Mouse (Mus musculus) forebrain, embryonic 14.5 days (tissue): Measurements from ENCODE around the gene Trpm5. TPM values are rescaled to one million over a fixed set of nuclear protein-coding genes. Genes with fewer than 3 reads are reported as not detected.
A peak's percentile ranks its signal among the peaks of the same experiment; 100 is the strongest.

Source experiments
- ATAC-seq: fragments of 200-750 bp; cut with Nextera tagmentation; 2 replicates; pipeline ENCODE4 v1.8.0; 2017; ENCODE audit warnings: mild to moderate bottlenecking, moderate library complexity
- DNase-seq: peaks from one replicate; pipeline ENCODE4 v3.0.0-alpha.2; 2015; ENCODE audit warnings: low spot score
- H3K27ac ChIP-seq: fragments of 300-500 bp; sonication (generic); 2 replicates; pipeline ENCODE4 v1.5.1; 2014; ENCODE audit warnings: low read depth, mild to moderate bottlenecking, control low read depth, low read length, moderate library complexity
- H3K27me3 ChIP-seq: fragments of 300-500 bp; sonication (generic); replicated peaks from 2 replicates; pipeline ENCODE4 v1.6.1; 2014; ENCODE audit warnings: low read length, control low read depth, mixed read lengths; ENCODE audit not compliant: control insufficient read depth, insufficient read depth
- H3K36me3 ChIP-seq: fragments of 300-500 bp; sonication (generic); 2 replicates; pipeline ENCODE4 v1.6.1; 2014; ENCODE audit warnings: low read length, control low read depth; ENCODE audit not compliant: control insufficient read depth, insufficient read depth
- H3K4me1 ChIP-seq: fragments of 300-500 bp; sonication (generic); 2 replicates; pipeline ENCODE4 v1.6.1; 2014; ENCODE audit warnings: antibody characterized with exemption, low read length, control low read depth; ENCODE audit not compliant: control insufficient read depth, insufficient read depth
- H3K4me2 ChIP-seq: fragments of 300-500 bp; sonication (generic); 2 replicates; pipeline ENCODE4 v1.6.1; 2014; ENCODE audit warnings: mild to moderate bottlenecking, control low read depth, low read length
- H3K4me3 ChIP-seq: fragments of 300-500 bp; sonication (generic); 2 replicates; pipeline ENCODE4 v1.5.1; 2014; ENCODE audit warnings: low read depth, low read length, control low read depth
- H3K9ac ChIP-seq: fragments of 300-500 bp; sonication (generic); 2 replicates; pipeline ENCODE4 v1.6.1; 2014; ENCODE audit warnings: mild to moderate bottlenecking, low read length, control low read depth, moderate library complexity
- H3K9me3 ChIP-seq: fragments of 300-500 bp; sonication (generic); replicated peaks from 2 replicates; pipeline ENCODE4 v1.6.1; 2016; ENCODE audit warnings: low read length, control low read depth, mixed read lengths; ENCODE audit not compliant: control insufficient read depth
- WGBS: fragments of 180-500 bp; shearing (Covaris S2); extraction: QIAGEN DNeasy Blood & Tissue Kit; methylation state at CpG from one replicate; pipeline ENCODE4 v1.1.7; 2014; 5-methylcytosine and 5-hydroxymethylcytosine counted together
- polyA plus RNA-seq: library from polyadenylated mRNA; unstranded; fragments of >200 nt; fragmentation: Nextera tagmentation; extraction: Ambion mirVana; gene quantifications from 2 replicates; pipeline ENCODE4 v1.2.1, GENCODE M21; 2014

The Trpm5 gene
- polyA plus RNA-seq, 1 experiment from 2014 or later, result 1.4 TPM

GRCm38 (mm10) chr7:143069751-143070400 lies 24.6 kb downstream of the Trpm5 start:
- Histone ChIP-seq H3K27ac (peak overlapping the region; percentile 97; the same call in 1 of the 2 replicates), H3K4me2 (peak overlapping the region; percentile 96), H3K4me1 (peaks cover 15% of the 10 kb centered on the region), H3K9me3 (no peaks in the 10 kb centered on the region), H3K27me3 (no peaks in the 10 kb centered on the region), H3K36me3 (peaks cover 33% of the 10 kb centered on the region), H3K9ac (peak overlapping the region; percentile 91), H3K4me3 (peak overlapping the region; percentile 80)
- 11% methylated on average over 30 of the region's 30 CpGs for WGBS
- DNase-seq (no peak), ATAC-seq (no peak)

GRCm38 (mm10) chr7:143068882-143069591 lies 25.4 kb downstream of the Trpm5 start, which contains the start of gene Tssc4:
Gene Tssc4 (plus strand): TSS chr7:143069249.
- peak within 1 kb of the TSS; percentile 96 for H3K4me2 ChIP-seq
- H3K9me3 ChIP-seq, result no peaks in the 10 kb centered on the region
- peak within 1 kb of the TSS; percentile 97 for H3K27ac ChIP-seq
- peak within 1 kb of the TSS; percentile 91 for H3K9ac ChIP-seq
- DNase-seq, result peak; percentile 100
- H3K27me3 ChIP-seq, result no peaks in the 10 kb centered on the region
- peaks cover 41% of the 10 kb centered on the region for H3K36me3 ChIP-seq
- peaks cover 15% of the 10 kb centered on the region for H3K4me1 ChIP-seq
- ATAC-seq, result peak; percentile 98
- WGBS, result under 1% methylated on average over 50 of the region's 51 CpGs
- peak within 1 kb of the TSS; percentile 80 for H3K4me3 ChIP-seq

GRCm38 (mm10) chr7:143068316-143068881 lies 26.0 kb downstream of the Trpm5 start:
- H3K36me3 ChIP-seq, result peaks cover 48% of the 10 kb centered on the region
- WGBS, result 46% methylated on average over 12 of the region's 13 CpGs
- no peaks in the 10 kb centered on the region for H3K27me3 ChIP-seq
- peaks cover 15% of the 10 kb centered on the region for H3K4me1 ChIP-seq
- peak overlapping the region; percentile 66 for H3K9ac ChIP-seq
- no peaks in the 10 kb centered on the region for H3K9me3 ChIP-seq
- H3K4me2 ChIP-seq, result peak overlapping the region; percentile 68
- H3K27ac ChIP-seq, result peak overlapping the region; percentile 97
- peak overlapping the region; percentile 80 for H3K4me3 ChIP-seq
- ATAC-seq, result no peak
- no peak for DNase-seq

GRCm38 (mm10) chr7:143067897-143068296 lies 26.5 kb downstream of the Trpm5 start:
- Histone ChIP-seq H3K27me3 (no peaks in the 10 kb centered on the region), H3K36me3 (peaks cover 53% of the 10 kb centered on the region), H3K4me2 (peak overlapping the region; percentile 68), H3K4me3 (peak overlapping the region; percentile 80; the same call in 1 of the 2 replicates), H3K9me3 (no peaks in the 10 kb centered on the region), H3K27ac (peak overlapping the region; percentile 97), H3K4me1 (peaks cover 15% of the 10 kb centered on the region), H3K9ac (peak overlapping the region; percentile 66; the same call in 1 of the 2 replicates)
- 81% methylated on average over 3 of the region's 3 CpGs for WGBS
- no peak for DNase-seq
- no peak for ATAC-seq

GRCm38 (mm10) chr7:143067469-143067868 lies 27.0 kb downstream of the Trpm5 start:
- no peak overlapping the region for H3K27ac ChIP-seq
- DNase-seq (no peak), ATAC-seq (no peak)
- no peaks in the 10 kb centered on the region for H3K9me3 ChIP-seq
- H3K4me1 ChIP-seq, result peaks cover 15% of the 10 kb centered on the region
- no peak overlapping the region for H3K4me3 ChIP-seq
- no peak overlapping the region for H3K9ac ChIP-seq
- H3K36me3 ChIP-seq, result peaks cover 57% of the 10 kb centered on the region
- no peaks in the 10 kb centered on the region for H3K27me3 ChIP-seq
- 73% methylated on average over 2 of the region's 2 CpGs for WGBS
- H3K4me2 ChIP-seq, result no peak overlapping the region

- H3K4me2 ChIP-seq, result no peak overlapping the region
- H3K36me3 ChIP-seq, result peaks cover 61% of the 10 kb centered on the region
- 100% methylated on average over 2 of the region's 2 CpGs for WGBS
- H3K27me3 ChIP-seq, result no peaks in the 10 kb centered on the region
- H3K4me1 ChIP-seq, result peaks cover 14% of the 10 kb centered on the region
- no peak overlapping the region for H3K4me3 ChIP-seq
- DNase-seq, result no peak
- no peaks in the 10 kb centered on the region for H3K9me3 ChIP-seq
- ATAC-seq, result no peak
- no peak overlapping the region for H3K27ac ChIP-seq
- no peak overlapping the region for H3K9ac ChIP-seq
These were observed 28.8 kb downstream of the Trpm5 start for GRCm38 (mm10) chr7:143065692-143066091.

- H3K27me3 ChIP-seq, result no peaks in the 10 kb centered on the region
- H3K36me3 ChIP-seq, result peaks cover 61% of the 10 kb centered on the region
- H3K9ac ChIP-seq, result no peak overlapping the region
- WGBS, result 73% methylated on average over 6 of the region's 6 CpGs
- H3K4me1 ChIP-seq, result peaks cover 7% of the 10 kb centered on the region
- H3K4me2 ChIP-seq, result no peak overlapping the region
- DNase-seq, result no peak
- no peak overlapping the region for H3K4me3 ChIP-seq
- H3K27ac ChIP-seq, result no peak overlapping the region
- no peaks in the 10 kb centered on the region for H3K9me3 ChIP-seq
- no peak for ATAC-seq
These were observed 30.2 kb downstream of the Trpm5 start for GRCm38 (mm10) chr7:143064226-143064625.

- no peak for ATAC-seq
- Histone ChIP-seq H3K4me1 (no peaks in the 10 kb centered on the region), H3K36me3 (peaks cover 60% of the 10 kb centered on the region), H3K4me3 (no peak overlapping the region), H3K27me3 (no peaks in the 10 kb centered on the region), H3K27ac (no peak overlapping the region), H3K9ac (no peak overlapping the region), H3K9me3 (no peaks in the 10 kb centered on the region), H3K4me2 (no peak overlapping the region)
- DNase-seq, result no peak
- WGBS, result 94% methylated on average over 2 of the region's 2 CpGs
These were observed 31.7 kb downstream of the Trpm5 start for GRCm38 (mm10) chr7:143062704-143063103.
